Mouse (Mus musculus) C2C12 (cell line): Measurements from ENCODE around the gene 3110009E18Rik. TPM values are rescaled to one million over a fixed set of nuclear protein-coding genes. Genes with fewer than 3 reads are reported as not detected.

Experiments used
- H3K27me3 ChIP-seq: one replicate; pipeline ENCODE4 v1.6.1; 2011; ENCODE audit not compliant: control insufficient read depth, insufficient read depth, insufficient read length
- H3K36me3 ChIP-seq: one replicate; pipeline ENCODE4 v1.6.1; 2011; ENCODE audit not compliant: control insufficient read depth, insufficient read depth
- H3K4me3 ChIP-seq: one replicate; pipeline ENCODE4 v1.5.1; 2011; ENCODE audit warnings: mild to moderate bottlenecking, control low read depth; ENCODE audit not compliant: poor library complexity, insufficient read depth, severe bottlenecking
- H3K79me2 ChIP-seq: one replicate; pipeline ENCODE4 v1.6.1; 2011; ENCODE audit not compliant: control insufficient read depth, insufficient read depth
- H3K79me3 ChIP-seq: one replicate; pipeline ENCODE4 v1.6.1; 2011; ENCODE audit warnings: low read depth, control low read depth
- H3ac ChIP-seq: one replicate; pipeline ENCODE3; 2011; ENCODE audit warnings: low read depth; ENCODE audit not compliant: control insufficient read depth, insufficient read length
- CEBPB ChIP-seq: IDR thresholded peaks from one replicate; pipeline ENCODE4 v1.6.1; 2011; ENCODE audit warnings: low read depth, mild to moderate bottlenecking, control low read depth, moderate library complexity
- CTCF ChIP-seq: IDR thresholded peaks from one replicate; pipeline ENCODE4 v1.5.1; 2011; ENCODE audit not compliant: control insufficient read depth, insufficient read depth, insufficient read length
- FOSL1 ChIP-seq: IDR thresholded peaks from one replicate; pipeline ENCODE4 v1.8.0; 2011; ENCODE audit warnings: mild to moderate bottlenecking, low read length; ENCODE audit not compliant: poor library complexity, insufficient read depth, severe bottlenecking
- MAX ChIP-seq: IDR thresholded peaks from one replicate; pipeline ENCODE4 v1.6.1; 2011; ENCODE audit warnings: mild to moderate bottlenecking, control low read depth
- MYOD1 ChIP-seq: IDR thresholded peaks from one replicate; pipeline ENCODE4 v1.6.1; 2011; ENCODE audit warnings: low read depth; ENCODE audit not compliant: control insufficient read depth, insufficient read length
- MYOG ChIP-seq: IDR thresholded peaks from one replicate; pipeline ENCODE4 v1.6.1; 2011; ENCODE audit not compliant: control insufficient read depth, insufficient read length; ENCODE audit errors: extremely low read depth
- USF1 ChIP-seq: IDR thresholded peaks from one replicate; pipeline ENCODE4 v1.6.1; 2011; ENCODE audit warnings: low read depth, mild to moderate bottlenecking, control low read depth, moderate library complexity
- polyA plus RNA-seq: library from polyadenylated mRNA; unstranded; fragments of >200 nt; fragmentation: generic; extraction: Trizol; gene quantifications from one replicate; pipeline ENCODE4 v1.2.1, GENCODE M21; 2012; ENCODE audit warnings: missing spikeins

3110009E18Rik gene
- polyA plus RNA-seq, 1 experiment: 19.8 TPM

- Histone ChIP-seq H3K27me3 (no peaks in the 10 kb centered on the region), H3K79me2 (peaks cover 24% of the 10 kb centered on the region), H3K4me3 (no peak overlapping the region), H3K79me3 (peaks cover 4% of the 10 kb centered on the region), H3K36me3 (no peaks in the 10 kb centered on the region), H3ac (no peak overlapping the region)
- no peak for TF ChIP-seq MYOD1
These were observed 45.5 kb upstream of the 3110009E18Rik start for GRCm38 (mm10) chr1:120075507-120075906.

GRCm38 (mm10) chr1:120077746-120078410 lies 43.1 kb upstream of the 3110009E18Rik start:
- no peak overlapping the region for H3ac ChIP-seq
- no peaks in the 10 kb centered on the region for H3K36me3 ChIP-seq
- H3K79me2 ChIP-seq: peaks cover 5% of the 10 kb centered on the region
- H3K79me3 ChIP-seq: no peaks in the 10 kb centered on the region
- H3K4me3 ChIP-seq: no peak overlapping the region
- H3K27me3 ChIP-seq: no peaks in the 10 kb centered on the region
- TF ChIP-seq MYOD1 (no peak), USF1 (no peak), MAX (no peak), MYOG (no peak), FOSL1 (no peak), CEBPB (no peak), CTCF (no peak)

DNA sequence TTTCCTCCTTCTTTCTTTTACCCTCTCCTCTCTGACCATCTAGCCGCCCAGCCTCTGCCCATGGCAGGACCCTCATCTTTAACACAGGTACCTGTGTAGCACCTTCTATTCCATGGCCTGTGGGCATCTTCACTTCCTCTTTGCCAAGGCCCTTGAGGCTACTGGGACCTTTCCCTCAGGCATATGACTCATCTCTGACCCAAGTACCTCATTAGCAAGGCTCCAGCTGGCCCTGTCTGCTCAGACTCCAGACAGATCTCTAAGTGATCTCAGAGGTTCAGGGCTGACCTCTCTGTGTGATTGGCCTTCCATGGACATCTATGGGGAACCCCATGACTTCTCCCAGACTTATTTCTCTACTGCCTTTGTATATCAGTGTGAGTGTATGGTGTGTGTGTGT lies 40.4 kb upstream of the 3110009E18Rik start:
- TF ChIP-seq MYOG (no peak), MAX (no peak), MYOD1 (peak; percentile 88), CTCF (no peak), USF1 (no peak)
- Histone ChIP-seq H3ac (no peak overlapping the region), H3K36me3 (no peaks in the 10 kb centered on the region), H3K79me3 (no peaks in the 10 kb centered on the region), H3K79me2 (no peaks in the 10 kb centered on the region), H3K4me3 (no peak overlapping the region), H3K27me3 (no peaks in the 10 kb centered on the region)

- TF ChIP-seq MYOG (no peak), MYOD1 (no peak), MAX (no peak), USF1 (no peak), FOSL1 (no peak), CTCF (no peak), CEBPB (no peak)
These were observed 37.9 kb upstream of the 3110009E18Rik start for GRCm38 (mm10) chr1:120082957-120083585.

GRCm38 (mm10) chr1:120083921-120084517 lies 37.0 kb upstream of the 3110009E18Rik start:
- H3K79me3 ChIP-seq: no peaks in the 10 kb centered on the region
- no peaks in the 10 kb centered on the region for H3K36me3 ChIP-seq
- no peak overlapping the region for H3K4me3 ChIP-seq
- H3K79me2 ChIP-seq: no peaks in the 10 kb centered on the region
- no peak overlapping the region for H3ac ChIP-seq
- H3K27me3 ChIP-seq: no peaks in the 10 kb centered on the region
- TF ChIP-seq USF1 (no peak), FOSL1 (no peak), CEBPB (no peak), MAX (no peak), MYOD1 (no peak), CTCF (no peak), MYOG (no peak)

More at GRCm38 (mm10) chr1:120082957-120083585, 37.9 kb upstream of the 3110009E18Rik start:
- no peaks in the 10 kb centered on the region for H3K79me3 ChIP-seq
- no peaks in the 10 kb centered on the region for H3K36me3 ChIP-seq
- no peaks in the 10 kb centered on the region for H3K79me2 ChIP-seq
- no peaks in the 10 kb centered on the region for H3K27me3 ChIP-seq
- H3ac ChIP-seq: no peak overlapping the region
- H3K4me3 ChIP-seq: no peak overlapping the region

DNA sequence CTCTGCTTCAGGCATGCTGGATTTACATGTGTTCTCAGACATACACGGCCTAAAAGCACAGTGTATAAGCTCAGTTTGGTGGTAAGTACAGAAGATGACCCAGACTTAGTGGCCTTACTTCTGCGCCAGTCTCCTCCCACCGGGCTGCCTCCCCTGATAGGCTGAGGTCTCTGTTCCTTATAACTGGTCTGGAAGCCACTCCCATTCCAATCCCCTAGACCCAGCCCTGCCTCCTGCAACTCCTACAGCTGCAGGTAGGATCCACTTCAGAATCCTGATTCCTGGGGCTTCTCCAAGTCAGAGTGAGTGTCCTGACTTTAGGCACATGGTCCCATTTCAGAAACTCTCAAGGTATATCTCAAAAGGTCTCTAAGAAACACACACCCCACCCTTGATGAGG lies 35.3 kb upstream of the 3110009E18Rik start:
- Histone ChIP-seq H3K27me3 (no peaks in the 10 kb centered on the region), H3K79me2 (no peaks in the 10 kb centered on the region), H3K36me3 (no peaks in the 10 kb centered on the region), H3K4me3 (no peak overlapping the region), H3ac (no peak overlapping the region), H3K79me3 (no peaks in the 10 kb centered on the region)
- TF ChIP-seq CTCF (no peak), FOSL1 (no peak), CEBPB (no peak), MAX (no peak), MYOD1 (no peak), MYOG (no peak), USF1 (no peak)
